Mouse (Mus musculus) hindbrain, embryonic 10.5 days (tissue): Measurements from ENCODE around the gene Olfr1418. TPM values are rescaled to one million over a fixed set of nuclear protein-coding genes. Genes with fewer than 3 reads are reported as not detected.

Experiments used
- DNase-seq: peaks from one replicate; pipeline ENCODE4 v3.0.0-alpha.2; 2017; ENCODE audit warnings: low spot score
- H3K27ac ChIP-seq: fragments of 300-500 bp; sonication (generic); 2 replicates; pipeline ENCODE4 v1.5.1; 2016; ENCODE audit warnings: mild to moderate bottlenecking, moderate library complexity
- H3K27me3 ChIP-seq: fragments of 300-500 bp; sonication (generic); 2 replicates; pipeline ENCODE4 v1.6.1; 2016; ENCODE audit warnings: mild to moderate bottlenecking; ENCODE audit not compliant: poor library complexity, insufficient read depth, severe bottlenecking
- H3K36me3 ChIP-seq: fragments of 300-500 bp; sonication (generic); 2 replicates; pipeline ENCODE4 v1.6.1; 2016; ENCODE audit warnings: mild to moderate bottlenecking, moderate library complexity
- H3K4me1 ChIP-seq: fragments of 300-500 bp; sonication (generic); replicated peaks from 2 replicates; pipeline ENCODE4 v1.6.1; 2016; ENCODE audit warnings: mild to moderate bottlenecking
- H3K4me3 ChIP-seq: fragments of 300-500 bp; sonication (generic); 2 replicates; pipeline ENCODE4 v1.5.1; 2016; ENCODE audit warnings: mild to moderate bottlenecking, moderate library complexity
- H3K9me3 ChIP-seq: fragments of 300-500 bp; sonication (generic); 2 replicates; pipeline ENCODE4 v1.6.1; 2016; ENCODE audit warnings: mild to moderate bottlenecking, moderate library complexity
- WGBS: fragments of 180-500 bp; shearing (Covaris S2); methylation state at CpG from one replicate; pipeline ENCODE4 v1.1.7; 2016; 5-methylcytosine and 5-hydroxymethylcytosine counted together
- polyA plus RNA-seq: library from polyadenylated mRNA; unstranded; fragments of >200 nt; fragmentation: Nextera tagmentation; extraction: Ambion mirVana; gene quantifications from 2 replicates; pipeline ENCODE4 v1.2.1, GENCODE M21; 2016

Gene Olfr1418
- polyA plus RNA-seq, 1 experiment from 2014 or later, result not detected

DNA sequence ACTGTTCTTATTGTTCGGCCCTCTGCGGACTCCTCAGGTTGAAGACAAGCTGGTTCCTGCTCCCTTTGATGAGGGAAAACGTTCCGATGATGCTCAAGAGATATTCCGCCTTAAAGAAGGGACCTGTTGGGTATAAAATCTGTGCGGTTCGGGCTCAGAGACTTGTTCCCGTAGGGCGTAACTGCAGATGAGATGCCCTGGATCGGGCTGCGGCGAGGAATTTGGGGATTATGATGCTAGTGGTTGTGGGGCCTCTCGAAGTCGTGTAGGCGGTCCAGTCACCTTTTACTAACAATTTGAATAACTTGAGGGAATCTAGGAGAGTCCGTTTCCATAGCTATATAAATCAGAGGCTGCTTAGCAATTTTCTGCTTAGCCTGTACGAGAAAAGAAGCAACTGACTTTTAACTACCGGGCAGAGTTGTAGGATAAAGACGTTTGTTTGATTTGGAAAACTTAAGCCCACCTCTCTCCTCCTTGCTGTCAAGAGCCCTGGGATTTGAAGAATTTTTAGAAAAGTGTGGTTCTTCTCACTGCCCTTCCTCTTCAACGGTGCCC is 41.6 kb downstream of the Olfr1418 start, which contains the start of gene Stx3:
Gene Stx3, minus strand, starts transcription at position 261 of the 558 bp plus-strand sequence.
- Histone ChIP-seq H3K4me1 (peaks cover 20% of the 10 kb centered on the region), H3K4me3 (peak within 1 kb of the TSS; percentile 72), H3K27me3 (peaks cover 57% of the 10 kb centered on the region), H3K36me3 (no peaks in the 10 kb centered on the region), H3K9me3 (no peaks in the 10 kb centered on the region), H3K27ac (peak within 1 kb of the TSS; percentile 79)
- peak; percentile 28 for DNase-seq
- under 1% methylated on average over 20 of the region's 20 CpGs for WGBS

- Histone ChIP-seq H3K36me3 (no peaks in the 10 kb centered on the region), H3K27ac (peak overlapping the region; percentile 79), H3K27me3 (peaks cover 57% of the 10 kb centered on the region), H3K9me3 (no peaks in the 10 kb centered on the region), H3K4me1 (peaks cover 23% of the 10 kb centered on the region), H3K4me3 (peak overlapping the region; percentile 72)
- WGBS, result under 1% methylated on average over 78 of the region's 83 CpGs
- peak; percentile 45 for DNase-seq
Measured at GRCm38 (mm10) chr19:11818199-11819142, 42.4 kb downstream of the Olfr1418 start.

DNA sequence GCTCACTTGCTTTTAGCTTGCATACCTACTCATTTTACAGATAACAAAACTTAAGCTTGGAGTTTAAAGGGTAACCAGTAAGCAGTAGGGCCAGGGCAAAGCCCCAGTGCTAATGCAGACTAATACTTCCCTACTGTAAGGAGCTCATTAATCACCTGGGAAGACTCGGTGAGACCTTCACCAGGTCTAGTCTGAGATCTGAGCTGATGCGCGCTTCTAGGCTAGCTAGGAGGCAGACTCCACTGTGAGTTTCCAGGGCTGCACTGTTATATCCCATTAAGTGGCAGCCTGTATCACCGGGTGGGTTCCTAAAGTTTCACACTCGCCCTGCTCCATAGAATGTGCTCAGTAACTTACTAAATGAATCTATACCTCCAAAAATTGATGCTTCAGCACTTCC is 43.3 kb downstream of the Olfr1418 start:
- no peak for DNase-seq
- Histone ChIP-seq H3K4me1 (peaks cover 29% of the 10 kb centered on the region), H3K36me3 (no peaks in the 10 kb centered on the region), H3K9me3 (no peaks in the 10 kb centered on the region), H3K4me3 (peak overlapping the region; percentile 72), H3K27me3 (peaks cover 57% of the 10 kb centered on the region), H3K27ac (no peak overlapping the region)
- WGBS, result 7% methylated on average over 5 of the region's 5 CpGs

DNA sequence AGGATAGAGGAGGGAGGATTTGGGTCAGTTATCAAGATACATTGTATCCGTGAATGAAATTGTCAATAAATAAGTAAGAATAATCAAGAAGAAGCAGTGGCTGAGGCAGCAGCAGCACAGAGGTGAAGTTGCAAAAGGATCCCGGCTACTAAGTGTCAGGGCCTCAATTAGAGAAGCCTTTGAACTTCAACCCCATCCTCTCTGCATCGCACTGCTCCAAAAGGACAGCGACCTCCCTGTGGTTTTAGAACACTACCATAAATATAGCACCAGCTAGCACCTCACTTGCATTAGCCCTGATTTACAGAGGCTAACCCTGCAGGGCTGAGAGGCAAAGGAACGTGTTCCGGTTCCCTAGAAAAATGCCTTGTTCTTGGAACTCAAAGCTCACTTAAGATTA is 44.2 kb downstream of the Olfr1418 start:
- Histone ChIP-seq H3K27me3 (peaks cover 57% of the 10 kb centered on the region), H3K4me1 (peaks cover 37% of the 10 kb centered on the region), H3K27ac (no peak overlapping the region), H3K4me3 (no peak overlapping the region), H3K9me3 (no peaks in the 10 kb centered on the region), H3K36me3 (no peaks in the 10 kb centered on the region)
- 61% methylated on average over 6 of the region's 6 CpGs for WGBS
- DNase-seq, result no peak

DNA sequence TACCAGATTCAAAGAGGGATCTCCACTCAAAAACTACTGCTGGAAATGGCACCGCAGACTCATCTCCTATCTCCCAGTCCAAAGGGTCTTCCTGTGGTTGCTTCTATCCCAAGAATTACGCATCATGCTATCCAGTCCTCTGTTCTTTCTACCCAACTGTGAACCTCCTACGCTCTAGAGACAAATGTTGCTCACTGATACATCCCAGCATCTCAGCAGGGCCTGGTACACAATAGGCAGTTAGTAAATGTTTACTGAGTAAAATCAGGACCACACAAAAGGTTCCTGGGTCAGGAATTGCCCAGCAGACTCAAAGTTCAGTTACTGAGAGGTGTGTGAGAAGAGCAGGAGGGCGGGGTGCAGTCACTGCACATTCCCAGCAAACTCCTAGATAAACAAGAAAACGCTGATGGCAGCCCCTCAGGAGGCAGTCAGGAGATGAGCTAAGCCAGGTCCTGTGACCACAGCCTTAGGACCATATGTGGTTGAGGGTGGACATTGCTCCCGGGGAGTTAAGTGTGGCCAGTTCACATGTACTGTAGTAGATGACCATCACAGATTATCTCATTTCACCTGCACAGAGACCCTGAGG is 46.0 kb downstream of the Olfr1418 start:
- H3K4me1 ChIP-seq, result peaks cover 36% of the 10 kb centered on the region
- peaks cover 52% of the 10 kb centered on the region for H3K27me3 ChIP-seq
- H3K4me3 ChIP-seq, result no peak overlapping the region
- H3K36me3 ChIP-seq, result no peaks in the 10 kb centered on the region
- H3K27ac ChIP-seq, result no peak overlapping the region
- no peak for DNase-seq
- H3K9me3 ChIP-seq, result no peaks in the 10 kb centered on the region
- 72% methylated on average over 6 of the region's 6 CpGs for WGBS

- 13% methylated on average over 8 of the region's 8 CpGs for WGBS
- Histone ChIP-seq H3K9me3 (no peaks in the 10 kb centered on the region), H3K27me3 (peaks cover 41% of the 10 kb centered on the region), H3K36me3 (no peaks in the 10 kb centered on the region), H3K4me1 (peaks cover 27% of the 10 kb centered on the region), H3K27ac (peak overlapping the region; percentile 50; the same call in 1 of the 2 replicates), H3K4me3 (no peak overlapping the region)
- DNase-seq, result no peak
Measured at GRCm38 (mm10) chr19:11813649-11814048, 47.2 kb downstream of the Olfr1418 start.

- Histone ChIP-seq H3K9me3 (no peaks in the 10 kb centered on the region), H3K4me3 (no peak overlapping the region), H3K4me1 (peaks cover 23% of the 10 kb centered on the region), H3K36me3 (no peaks in the 10 kb centered on the region), H3K27me3 (peaks cover 35% of the 10 kb centered on the region), H3K27ac (peak overlapping the region; percentile 40; the same call in 1 of the 2 replicates)
- DNase-seq, result no peak
- WGBS, result 77% methylated on average over 4 of the region's 4 CpGs
Measured at GRCm38 (mm10) chr19:11813136-11813535, 47.7 kb downstream of the Olfr1418 start.

GRCm38 (mm10) chr19:11811688-11812365 is 49.0 kb downstream of the Olfr1418 start:
- Histone ChIP-seq H3K27ac (peak overlapping the region; percentile 35; the same call in 1 of the 2 replicates), H3K9me3 (no peaks in the 10 kb centered on the region), H3K4me3 (no peak overlapping the region; the same call in 1 of the 2 replicates), H3K36me3 (no peaks in the 10 kb centered on the region), H3K4me1 (peaks cover 26% of the 10 kb centered on the region), H3K27me3 (peaks cover 22% of the 10 kb centered on the region)
- peak; percentile 41 for DNase-seq
- WGBS, result 46% methylated on average over 5 of the region's 5 CpGs

- no peak overlapping the region for H3K27ac ChIP-seq
- peaks cover 13% of the 10 kb centered on the region for H3K27me3 ChIP-seq
- no peaks in the 10 kb centered on the region for H3K9me3 ChIP-seq
- no peaks in the 10 kb centered on the region for H3K36me3 ChIP-seq
- DNase-seq, result no peak
- peaks cover 26% of the 10 kb centered on the region for H3K4me1 ChIP-seq
- no peak overlapping the region for H3K4me3 ChIP-seq
- 84% methylated on average over 1 of the region's 1 CpGs for WGBS
Measured at GRCm38 (mm10) chr19:11810856-11811255, 50.0 kb downstream of the Olfr1418 start.

GRCm38 (mm10) chr19:11810003-11810758 is 50.7 kb downstream of the Olfr1418 start:
- Histone ChIP-seq H3K9me3 (no peaks in the 10 kb centered on the region), H3K27me3 (peaks cover 7% of the 10 kb centered on the region; the same call in 1 of the 2 replicates), H3K4me1 (peaks cover 26% of the 10 kb centered on the region), H3K27ac (no peak overlapping the region), H3K4me3 (no peak overlapping the region), H3K36me3 (no peaks in the 10 kb centered on the region)
- WGBS, result 81% methylated on average over 5 of the region's 5 CpGs
- DNase-seq, result no peak

DNA sequence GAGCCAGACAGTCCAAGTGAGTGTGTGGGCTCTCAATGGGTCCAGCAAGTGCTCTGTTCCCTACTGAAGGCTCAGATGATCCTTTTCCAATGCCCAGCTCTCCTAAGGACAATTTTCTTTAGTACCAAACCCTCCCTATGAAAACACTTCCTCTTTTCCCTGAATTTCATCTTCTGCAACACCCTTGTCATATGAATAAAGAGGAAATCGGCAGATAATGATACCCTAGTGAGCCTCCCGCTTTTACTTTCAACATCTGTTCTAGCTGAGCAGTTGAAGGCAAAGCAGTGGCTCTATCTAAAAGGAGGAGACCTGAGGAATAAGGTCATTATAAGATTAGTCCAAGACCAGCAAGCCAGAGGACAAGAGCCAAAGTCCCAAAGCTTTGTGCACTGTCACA is 52.4 kb downstream of the Olfr1418 start:
- Histone ChIP-seq H3K27ac (no peak overlapping the region), H3K36me3 (no peaks in the 10 kb centered on the region), H3K27me3 (no peaks in the 10 kb centered on the region), H3K4me1 (peaks cover 23% of the 10 kb centered on the region), H3K9me3 (no peaks in the 10 kb centered on the region), H3K4me3 (no peak overlapping the region)
- DNase-seq, result no peak
- WGBS, result 89% methylated on average over 2 of the region's 2 CpGs

- WGBS, result 38% methylated on average over 6 of the region's 6 CpGs
- Histone ChIP-seq H3K4me1 (peaks cover 19% of the 10 kb centered on the region), H3K36me3 (no peaks in the 10 kb centered on the region), H3K4me3 (no peak overlapping the region), H3K27ac (no peak overlapping the region), H3K27me3 (no peaks in the 10 kb centered on the region), H3K9me3 (no peaks in the 10 kb centered on the region)
- DNase-seq, result no peak
Measured at GRCm38 (mm10) chr19:11807822-11808221, 53.0 kb downstream of the Olfr1418 start.
